Mouse (Mus musculus): ENCODE results near the gene Zbtb34.

The Zbtb34 gene

DNA sequence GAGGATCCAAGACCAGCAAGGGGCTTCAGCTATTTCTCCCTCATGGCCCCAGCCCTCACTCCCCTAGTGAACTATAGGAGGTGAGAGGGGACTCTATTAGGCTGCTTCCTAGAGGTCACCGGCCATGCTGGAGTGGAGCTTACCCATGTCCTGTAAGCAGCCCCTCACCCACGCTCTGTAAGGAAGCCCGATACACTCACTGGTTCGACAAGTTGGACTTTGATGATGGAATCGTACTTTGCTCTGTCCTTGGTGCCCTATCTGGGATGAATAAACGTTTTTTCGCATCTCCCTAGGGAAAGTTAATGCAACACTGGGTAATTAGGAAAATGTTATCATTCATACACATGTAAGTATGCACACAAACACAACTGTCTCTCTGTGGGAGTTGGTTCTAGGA lies 30.9 kb upstream of the Zbtb34 start:
- peaks cover 97% of the 10 kb centered on the region for H3K4me1 ChIP-seq (replicated peaks; ENCODE audit: low read depth, low read length)
- H3K36me3 ChIP-seq (ENCODE audit: insufficient read depth, low read length), result peaks cover 91% of the 10 kb centered on the region
- peak overlapping the region; percentile 45 for H3K4me3 ChIP-seq (replicated peaks; ENCODE audit: low read length)
- TF ChIP-seq CTCF (conservative IDR thresholded peaks at IDR 0.05; ENCODE audit: low read length) (no peak), POU5F1 (IDR thresholded peaks at IDR 0.05; ENCODE audit: borderline replicate concordance, low read length) (no peak), NANOG (IDR thresholded peaks at IDR 0.05; ENCODE audit: borderline replicate concordance, low read length) (no peak)
- H3K27me3 ChIP-seq (ENCODE audit: insufficient read depth, low read length), result no peaks in the 10 kb centered on the region
- no peaks in the 10 kb centered on the region for H3K9me3 ChIP-seq (ENCODE audit: low read length)

DNA sequence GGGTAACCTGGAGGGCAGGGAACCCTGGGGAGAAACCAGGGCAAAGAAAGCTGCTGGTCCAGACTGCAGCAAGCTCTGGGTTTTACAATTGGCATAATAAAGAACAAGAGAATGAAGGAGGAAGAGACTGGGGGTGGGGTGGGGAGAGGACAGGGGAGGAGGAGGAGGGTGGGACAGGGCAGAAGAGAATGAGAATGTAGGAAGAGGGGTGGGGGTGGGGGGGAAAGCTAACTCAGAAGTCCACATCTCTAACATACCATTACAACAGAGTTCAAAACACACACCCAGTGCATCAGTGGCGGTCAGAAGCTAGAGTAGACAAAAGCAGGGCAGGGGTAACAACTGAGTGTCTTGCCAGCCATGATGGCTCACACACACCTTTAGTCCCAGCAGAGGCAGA lies 29.9 kb upstream of the Zbtb34 start:
- peaks cover 90% of the 10 kb centered on the region for H3K36me3 ChIP-seq (ENCODE audit: insufficient read depth, low read length)
- peak overlapping the region; percentile 45 for H3K4me3 ChIP-seq (replicated peaks; ENCODE audit: low read length)
- no peaks in the 10 kb centered on the region for H3K9me3 ChIP-seq (ENCODE audit: low read length)
- no peak for TF ChIP-seq NANOG (IDR thresholded peaks at IDR 0.05; ENCODE audit: borderline replicate concordance, low read length)
- no peak for TF ChIP-seq CTCF (conservative IDR thresholded peaks at IDR 0.05; ENCODE audit: low read length)
- TF ChIP-seq POU5F1 (IDR thresholded peaks at IDR 0.05; ENCODE audit: borderline replicate concordance, low read length), result no peak
- H3K27me3 ChIP-seq (ENCODE audit: insufficient read depth, low read length), result no peaks in the 10 kb centered on the region
- peaks cover 97% of the 10 kb centered on the region for H3K4me1 ChIP-seq (replicated peaks; ENCODE audit: low read depth, low read length)

DNA sequence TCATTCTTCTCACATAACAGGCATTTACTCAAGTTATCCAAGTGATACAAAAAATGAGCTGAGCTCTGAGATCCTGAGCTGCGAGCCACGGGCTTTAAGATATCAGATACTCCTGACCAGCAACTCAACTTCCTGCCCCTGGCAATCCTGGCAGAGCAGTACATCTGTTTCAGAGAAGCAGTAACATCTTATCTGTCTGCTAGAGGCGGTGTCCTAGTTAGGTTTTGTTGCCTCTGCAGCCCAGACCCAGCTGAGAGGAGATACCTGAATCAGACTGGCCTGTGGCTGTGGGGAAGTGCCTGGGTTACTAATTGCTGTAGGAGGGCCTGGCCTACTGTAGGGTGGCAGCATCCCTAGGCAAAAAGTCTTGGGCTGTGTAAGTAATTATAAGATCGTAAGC lies 28.5 kb upstream of the Zbtb34 start:
- H3K4me1 ChIP-seq (replicated peaks; ENCODE audit: low read depth, low read length), result peaks cover 97% of the 10 kb centered on the region
- H3K27me3 ChIP-seq (ENCODE audit: insufficient read depth, low read length), result no peaks in the 10 kb centered on the region
- TF ChIP-seq CTCF (conservative IDR thresholded peaks at IDR 0.05; ENCODE audit: low read length) (no peak), POU5F1 (IDR thresholded peaks at IDR 0.05; ENCODE audit: borderline replicate concordance, low read length) (no peak), NANOG (IDR thresholded peaks at IDR 0.05; ENCODE audit: borderline replicate concordance, low read length) (no peak)
- 0 out of 2 replicates have a peak overlapping the region, but pooled peaks have one; percentile 37 for H3K4me3 ChIP-seq (replicated peaks; ENCODE audit: low read length)
- H3K36me3 ChIP-seq (ENCODE audit: insufficient read depth, low read length), result peaks cover 90% of the 10 kb centered on the region
- H3K9me3 ChIP-seq (ENCODE audit: low read length), result no peaks in the 10 kb centered on the region

DNA sequence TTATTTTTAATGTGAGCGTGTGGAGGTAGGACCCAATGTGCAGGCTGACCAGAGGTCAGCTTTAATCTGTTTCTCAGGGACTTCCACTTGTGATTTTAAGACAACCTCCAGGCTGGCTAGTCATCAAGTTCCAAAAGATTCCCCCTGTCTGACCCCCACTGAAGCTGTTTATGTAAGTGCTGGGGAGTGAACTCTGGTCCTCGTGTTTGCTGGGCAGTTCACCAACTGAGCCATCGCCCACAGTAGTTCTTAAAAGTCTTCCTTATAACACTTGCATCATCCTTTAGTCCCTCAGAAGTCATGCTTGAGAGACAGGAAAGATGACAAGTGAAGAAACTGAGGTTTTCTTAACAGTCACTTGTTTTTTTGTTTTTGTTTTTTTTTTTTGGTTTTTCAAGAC lies 25.6 kb upstream of the Zbtb34 start:
- no peaks in the 10 kb centered on the region for H3K27me3 ChIP-seq (ENCODE audit: insufficient read depth, low read length)
- H3K4me1 ChIP-seq (replicated peaks; ENCODE audit: low read depth, low read length), result peaks cover 97% of the 10 kb centered on the region
- TF ChIP-seq CTCF (conservative IDR thresholded peaks at IDR 0.05; ENCODE audit: low read length) (no peak), NANOG (IDR thresholded peaks at IDR 0.05; ENCODE audit: borderline replicate concordance, low read length) (no peak), POU5F1 (IDR thresholded peaks at IDR 0.05; ENCODE audit: borderline replicate concordance, low read length) (no peak)
- no peaks in the 10 kb centered on the region for H3K9me3 ChIP-seq (ENCODE audit: low read length)
- H3K4me3 ChIP-seq (replicated peaks; ENCODE audit: low read length), result no peak overlapping the region
- peaks cover 90% of the 10 kb centered on the region for H3K36me3 ChIP-seq (ENCODE audit: insufficient read depth, low read length)

DNA sequence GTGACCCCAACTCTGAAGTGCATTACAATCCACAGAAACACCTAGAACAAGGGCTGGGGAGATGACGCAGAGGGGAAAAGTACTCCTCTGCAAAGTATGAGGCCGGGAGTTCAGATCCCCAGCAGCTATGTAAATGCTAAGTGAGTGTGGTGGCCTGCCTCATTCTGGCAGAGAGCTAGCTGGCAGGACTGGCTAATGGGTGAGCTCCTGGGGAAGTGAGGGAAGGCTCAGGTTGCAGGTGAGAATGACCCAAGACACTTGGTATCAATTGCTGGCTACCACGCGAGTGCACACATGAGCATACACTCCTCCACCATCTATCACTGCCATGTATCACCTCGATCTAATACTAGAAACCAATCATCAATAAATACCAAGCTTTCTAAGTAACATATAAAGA lies 25.1 kb upstream of the Zbtb34 start:
- TF ChIP-seq NANOG (IDR thresholded peaks at IDR 0.05; ENCODE audit: borderline replicate concordance, low read length) (no peak), POU5F1 (IDR thresholded peaks at IDR 0.05; ENCODE audit: borderline replicate concordance, low read length) (no peak), CTCF (conservative IDR thresholded peaks at IDR 0.05; ENCODE audit: low read length) (no peak)
- H3K4me3 ChIP-seq (replicated peaks; ENCODE audit: low read length), result no peak overlapping the region

DNA sequence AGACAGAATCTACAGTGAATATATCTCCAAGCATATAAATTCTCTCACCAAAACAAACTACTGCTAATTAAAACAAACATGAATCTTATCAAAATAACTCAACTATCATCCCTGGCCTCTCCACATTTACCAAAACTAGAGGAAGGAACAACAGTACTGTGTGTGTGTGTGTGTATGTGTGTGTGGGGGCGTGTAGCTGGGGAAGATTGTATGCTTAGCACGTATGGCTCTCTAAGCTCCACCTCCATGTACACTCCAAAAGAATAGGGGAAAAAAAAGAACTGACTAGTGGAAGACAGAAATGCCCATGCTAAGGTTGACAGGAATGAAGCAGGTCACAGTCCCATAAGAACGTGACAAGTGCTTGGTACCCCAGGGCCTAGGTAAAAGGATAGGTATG lies 24.2 kb upstream of the Zbtb34 start:
- H3K4me1 ChIP-seq (replicated peaks; ENCODE audit: low read depth, low read length), result peaks cover 98% of the 10 kb centered on the region
- no peaks in the 10 kb centered on the region for H3K27me3 ChIP-seq (ENCODE audit: insufficient read depth, low read length)
- H3K9me3 ChIP-seq (ENCODE audit: low read length), result no peaks in the 10 kb centered on the region
- no peak overlapping the region for H3K4me3 ChIP-seq (replicated peaks; ENCODE audit: low read length)
- TF ChIP-seq CTCF (conservative IDR thresholded peaks at IDR 0.05; ENCODE audit: low read length), result no peak
- TF ChIP-seq NANOG (IDR thresholded peaks at IDR 0.05; ENCODE audit: borderline replicate concordance, low read length), result no peak
- TF ChIP-seq POU5F1 (IDR thresholded peaks at IDR 0.05; ENCODE audit: borderline replicate concordance, low read length), result no peak
- H3K36me3 ChIP-seq (ENCODE audit: insufficient read depth, low read length), result peaks cover 95% of the 10 kb centered on the region

More for the DNA sequence above, 25.1 kb upstream of the Zbtb34 start:
- no peaks in the 10 kb centered on the region for H3K9me3 ChIP-seq (ENCODE audit: low read length)
- peaks cover 90% of the 10 kb centered on the region for H3K36me3 ChIP-seq (ENCODE audit: insufficient read depth, low read length)
- H3K4me1 ChIP-seq (replicated peaks; ENCODE audit: low read depth, low read length), result peaks cover 97% of the 10 kb centered on the region
- H3K27me3 ChIP-seq (ENCODE audit: insufficient read depth, low read length), result no peaks in the 10 kb centered on the region

DNA sequence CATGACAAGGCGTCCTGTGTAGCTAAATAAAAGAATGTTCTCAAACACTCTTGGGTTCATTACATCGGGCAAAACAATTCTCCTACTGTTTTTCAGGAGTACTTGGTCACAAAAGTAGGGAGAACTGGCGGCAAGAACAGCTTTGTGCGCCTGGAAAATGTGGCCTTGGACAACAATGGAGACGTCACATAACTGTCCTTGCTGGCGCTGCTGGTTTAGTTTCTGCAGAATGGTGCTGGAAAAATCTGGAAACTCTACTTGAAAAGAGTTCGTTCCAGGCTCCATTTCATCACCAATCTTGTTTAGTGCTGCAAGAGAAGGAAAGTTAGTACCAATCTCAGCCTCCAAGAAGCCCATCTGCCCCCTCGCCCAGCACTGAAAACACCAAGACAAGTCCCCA lies 23.7 kb upstream of the Zbtb34 start:
- TF ChIP-seq NANOG (IDR thresholded peaks at IDR 0.05; ENCODE audit: borderline replicate concordance, low read length) (no peak), POU5F1 (IDR thresholded peaks at IDR 0.05; ENCODE audit: borderline replicate concordance, low read length) (no peak), CTCF (conservative IDR thresholded peaks at IDR 0.05; ENCODE audit: low read length) (no peak)
- Histone ChIP-seq H3K36me3 (ENCODE audit: insufficient read depth, low read length) (peaks cover 95% of the 10 kb centered on the region), H3K9me3 (ENCODE audit: low read length) (no peaks in the 10 kb centered on the region), H3K27me3 (ENCODE audit: insufficient read depth, low read length) (no peaks in the 10 kb centered on the region), H3K4me1 (replicated peaks; ENCODE audit: low read depth, low read length) (peaks cover 98% of the 10 kb centered on the region), H3K4me3 (replicated peaks; ENCODE audit: low read length) (no peak overlapping the region)

DNA sequence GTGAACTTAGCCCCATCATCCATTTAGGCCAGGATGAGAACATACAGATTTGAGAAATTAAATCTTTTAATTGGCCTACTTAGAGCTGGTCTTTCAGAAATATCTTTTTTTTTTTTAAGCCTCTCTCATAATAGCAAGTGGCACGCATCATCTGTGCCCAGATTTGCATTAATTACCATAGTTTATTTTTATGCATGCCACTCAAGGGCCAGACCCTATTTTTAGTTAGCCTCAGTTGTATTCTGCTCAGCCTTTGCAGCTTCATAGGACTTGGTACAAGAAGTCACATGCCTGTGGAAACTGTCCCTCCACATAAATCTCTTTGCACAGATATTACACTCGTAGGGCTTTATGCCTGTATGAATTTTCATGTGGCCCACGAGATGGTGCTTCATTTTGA lies 22.4 kb upstream of the Zbtb34 start:
- TF ChIP-seq NANOG (IDR thresholded peaks at IDR 0.05; ENCODE audit: borderline replicate concordance, low read length) (no peak), POU5F1 (IDR thresholded peaks at IDR 0.05; ENCODE audit: borderline replicate concordance, low read length) (no peak), CTCF (conservative IDR thresholded peaks at IDR 0.05; ENCODE audit: low read length) (no peak)
- no peak overlapping the region for H3K4me3 ChIP-seq (replicated peaks; ENCODE audit: low read length)

DNA sequence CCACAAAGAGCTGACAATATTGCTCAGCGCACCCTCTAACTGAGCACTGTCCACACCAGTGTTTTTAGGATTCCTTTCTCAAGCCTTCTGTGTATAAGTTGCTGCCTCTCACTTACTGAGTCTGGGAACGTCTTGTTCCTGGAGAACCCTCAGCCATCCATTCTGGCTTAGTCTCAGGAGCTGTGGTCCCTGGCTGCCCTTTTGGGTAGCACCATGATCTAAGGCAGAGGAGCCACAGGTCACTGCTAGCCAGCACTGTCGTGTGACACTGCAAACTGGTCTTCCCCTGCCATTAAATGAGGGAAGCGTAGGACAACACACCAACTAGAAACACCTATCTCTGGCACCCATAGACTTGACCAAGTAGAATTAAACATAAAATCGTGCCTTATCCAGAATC lies 21.6 kb upstream of the Zbtb34 start:
- Histone ChIP-seq H3K36me3 (ENCODE audit: insufficient read depth, low read length) (peaks cover 99% of the 10 kb centered on the region), H3K4me3 (replicated peaks; ENCODE audit: low read length) (no peak overlapping the region), H3K27me3 (ENCODE audit: insufficient read depth, low read length) (no peaks in the 10 kb centered on the region), H3K9me3 (ENCODE audit: low read length) (no peaks in the 10 kb centered on the region), H3K4me1 (replicated peaks; ENCODE audit: low read depth, low read length) (peaks cover 95% of the 10 kb centered on the region)
- TF ChIP-seq NANOG (IDR thresholded peaks at IDR 0.05; ENCODE audit: borderline replicate concordance, low read length), result no peak
- TF ChIP-seq POU5F1 (IDR thresholded peaks at IDR 0.05; ENCODE audit: borderline replicate concordance, low read length), result no peak

More for the DNA sequence above, 22.4 kb upstream of the Zbtb34 start:
- H3K9me3 ChIP-seq (ENCODE audit: low read length), result no peaks in the 10 kb centered on the region
- no peaks in the 10 kb centered on the region for H3K27me3 ChIP-seq (ENCODE audit: insufficient read depth, low read length)
- peaks cover 100% of the 10 kb centered on the region for H3K4me1 ChIP-seq (replicated peaks; ENCODE audit: low read depth, low read length)
- H3K36me3 ChIP-seq (ENCODE audit: insufficient read depth, low read length), result peaks cover 98% of the 10 kb centered on the region

Measured in E14TG2a.4 (cell line).